Mouse (Mus musculus) ZHBTc4 (cell line): ENCODE data around the gene Dnah2.

Source experiments
- DNase-seq: peaks from one replicate; pipeline ENCODE4 v3.0.0-alpha.2; 2011; ENCODE audit warnings: low read depth, low spot score

The Dnah2 gene

GRCm38 (mm10) chr11:69471491-69471890 is 77.4 kb downstream of the Dnah2 start:
- peak; percentile 72 for DNase-seq

GRCm38 (mm10) chr11:69469301-69469700 is 79.6 kb downstream of the Dnah2 start:
- DNase-seq, result peak; percentile 79

- no peak for DNase-seq
These were observed 84.9 kb downstream of the Dnah2 start for GRCm38 (mm10) chr11:69463996-69464395.

- no peak for DNase-seq
These were observed 87.3 kb downstream of the Dnah2 start for GRCm38 (mm10) chr11:69461568-69461967.

- no peak for DNase-seq
These were observed 89.0 kb downstream of the Dnah2 start for GRCm38 (mm10) chr11:69459883-69460282.

GRCm38 (mm10) chr11:69457006-69457579 is 91.8 kb downstream of the Dnah2 start:
- no peak for DNase-seq

- DNase-seq, result peak; percentile 93
These were observed 96.6 kb downstream of the Dnah2 start for GRCm38 (mm10) chr11:69452114-69452867.

- DNase-seq, result no peak
These were observed 101.6 kb downstream of the Dnah2 start for GRCm38 (mm10) chr11:69447299-69447698.

- DNase-seq, result peak; percentile 67
These were observed 105.6 kb downstream of the Dnah2 start for GRCm38 (mm10) chr11:69443328-69443727.

GRCm38 (mm10) chr11:69437291-69437690 is 111.6 kb downstream of the Dnah2 start:
- DNase-seq, result peak; percentile 73

GRCm38 (mm10) chr11:69433189-69433588 is 115.7 kb downstream of the Dnah2 start:
- DNase-seq, result no peak

GRCm38 (mm10) chr11:69432640-69432982 is 116.3 kb downstream of the Dnah2 start:
- DNase-seq, result no peak

- peak; percentile 85 for DNase-seq
These were observed 116.9 kb downstream of the Dnah2 start for GRCm38 (mm10) chr11:69431829-69432639.

GRCm38 (mm10) chr11:69430631-69431030 is 118.3 kb downstream of the Dnah2 start:
- DNase-seq, result no peak

GRCm38 (mm10) chr11:69429313-69429712 is 119.6 kb downstream of the Dnah2 start:
- no peak for DNase-seq

- DNase-seq, result peak; percentile 93
These were observed 120.2 kb downstream of the Dnah2 start for GRCm38 (mm10) chr11:69428751-69429150.

- DNase-seq, result no peak
These were observed 122.7 kb downstream of the Dnah2 start for GRCm38 (mm10) chr11:69426246-69426645.

- DNase-seq, result no peak
These were observed 125.0 kb downstream of the Dnah2 start for GRCm38 (mm10) chr11:69423885-69424284.

GRCm38 (mm10) chr11:69422842-69423241 is 126.1 kb downstream of the Dnah2 start:
- no peak for DNase-seq

GRCm38 (mm10) chr11:69421131-69421977 is 127.6 kb downstream of the Dnah2 start:
- DNase-seq, result no peak

- no peak for DNase-seq
These were observed 128.3 kb downstream of the Dnah2 start for GRCm38 (mm10) chr11:69420554-69421000.
